Mouse (Mus musculus) kidney, embryonic 16.5 days (tissue): ENCODE measurements around the gene Neo1. TPM values are rescaled to one million over a fixed set of nuclear protein-coding genes. Genes with fewer than 3 reads are reported as not detected.

Source experiments
- ATAC-seq: fragments of 200-750 bp; cut with Nextera tagmentation; 2 replicates; pipeline ENCODE4 v1.8.0; 2017; ENCODE audit warnings: moderate TSS enrichment; ENCODE audit not compliant: low FRiP score, low TSS enrichment
- H3K27ac ChIP-seq: fragments of 300-500 bp; sonication (generic); 2 replicates; pipeline ENCODE4 v1.5.1; 2014; ENCODE audit warnings: low read length
- H3K27me3 ChIP-seq: fragments of 300-500 bp; sonication (generic); 2 replicates; pipeline ENCODE4 v1.6.1; 2014; ENCODE audit warnings: low read length, control low read depth, mixed read lengths; ENCODE audit not compliant: insufficient read depth
- H3K36me3 ChIP-seq: fragments of 300-500 bp; sonication (generic); 2 replicates; pipeline ENCODE4 v1.6.1; 2014; ENCODE audit warnings: low read length, control low read depth, mixed read lengths; ENCODE audit not compliant: insufficient read depth
- H3K4me1 ChIP-seq: fragments of 300-500 bp; sonication (generic); 2 replicates; pipeline ENCODE4 v1.6.1; 2014; ENCODE audit warnings: low read length, control low read depth, mixed read lengths; ENCODE audit not compliant: insufficient read depth
- H3K4me2 ChIP-seq: fragments of 300-500 bp; sonication (generic); replicated peaks from 2 replicates; pipeline ENCODE4 v1.6.1; 2014; ENCODE audit warnings: low read depth, low read length
- H3K4me3 ChIP-seq: fragments of 300-500 bp; sonication (generic); 2 replicates; pipeline ENCODE4 v1.5.1; 2014; ENCODE audit warnings: mild to moderate bottlenecking, low read length
- H3K9ac ChIP-seq: fragments of 300-500 bp; sonication (generic); replicated peaks from 2 replicates; pipeline ENCODE4 v1.6.1; 2014; ENCODE audit warnings: low read length
- H3K9me3 ChIP-seq: fragments of 300-500 bp; sonication (generic); 2 replicates; pipeline ENCODE4 v1.6.1; 2016; ENCODE audit warnings: low read length, control low read depth
- WGBS: fragments of 180-500 bp; shearing (Covaris S2); extraction: QIAGEN DNeasy Blood & Tissue Kit; methylation state at CpG from one replicate; pipeline ENCODE4 v1.1.7; 2014; 5-methylcytosine and 5-hydroxymethylcytosine counted together
- polyA plus RNA-seq: library from polyadenylated mRNA; unstranded; fragments of >200 nt; fragmentation: Nextera tagmentation; extraction: Ambion mirVana; gene quantifications from 2 replicates; pipeline ENCODE4 v1.2.1, GENCODE M21; 2015

The Neo1 gene
- polyA plus RNA-seq, 1 experiment from 2014 or later, result 33.2 TPM

DNA sequence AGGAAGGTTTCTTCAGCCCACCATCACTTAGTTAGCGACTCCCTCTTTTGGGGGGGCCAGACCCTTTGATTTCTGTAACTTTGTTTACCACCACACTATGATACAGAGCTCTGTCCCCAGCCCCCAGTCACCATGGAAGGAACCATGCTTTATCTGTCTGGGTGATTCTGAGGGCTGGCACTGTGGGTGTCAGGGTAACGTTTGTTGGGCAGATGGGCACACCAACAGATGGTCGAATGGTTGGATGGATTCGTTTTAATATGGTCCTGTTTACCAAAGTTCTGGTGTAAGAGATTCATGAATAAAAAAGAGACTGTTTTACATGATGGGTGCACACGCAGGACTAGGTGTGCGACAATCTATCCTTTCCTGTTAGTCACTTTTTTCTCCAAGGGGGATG is 22.9 kb upstream of the Neo1 start:
- H3K4me1 ChIP-seq, result peaks cover 4% of the 10 kb centered on the region; the same call in 1 of the 2 replicates
- H3K9me3 ChIP-seq, result no peaks in the 10 kb centered on the region
- H3K27me3 ChIP-seq, result no peaks in the 10 kb centered on the region
- no peak overlapping the region for H3K4me3 ChIP-seq
- no peak for ATAC-seq
- 86% methylated on average over 6 of the region's 6 CpGs for WGBS
- H3K9ac ChIP-seq, result no peak overlapping the region
- no peak overlapping the region for H3K4me2 ChIP-seq
- no peaks in the 10 kb centered on the region for H3K36me3 ChIP-seq
- no peak overlapping the region for H3K27ac ChIP-seq

DNA sequence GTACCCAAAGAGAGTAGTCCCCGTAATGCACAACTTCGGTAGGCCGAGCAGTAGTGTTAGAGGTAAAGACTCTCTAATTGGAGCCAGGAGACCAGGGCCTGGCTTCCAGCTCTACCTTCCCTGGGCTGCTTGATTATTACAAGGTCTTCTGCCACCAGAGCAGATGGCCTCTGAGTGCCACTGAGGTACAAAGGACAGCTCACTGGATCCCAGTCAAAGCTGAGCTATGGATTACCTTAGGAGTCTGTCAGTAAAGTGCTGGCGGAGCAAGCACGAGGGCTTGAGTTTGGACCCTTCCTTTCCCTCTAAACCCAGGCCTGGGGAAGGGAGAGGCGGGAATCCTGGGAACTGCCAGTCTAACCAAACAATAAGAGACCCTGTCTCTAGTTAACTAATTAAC is 21.8 kb upstream of the Neo1 start:
- no peaks in the 10 kb centered on the region for H3K27me3 ChIP-seq
- H3K4me2 ChIP-seq, result no peak overlapping the region
- peaks cover 4% of the 10 kb centered on the region; the same call in 1 of the 2 replicates for H3K4me1 ChIP-seq
- no peaks in the 10 kb centered on the region for H3K9me3 ChIP-seq
- H3K4me3 ChIP-seq, result no peak overlapping the region
- H3K27ac ChIP-seq, result no peak overlapping the region
- WGBS, result 86% methylated on average over 6 of the region's 6 CpGs
- no peaks in the 10 kb centered on the region for H3K36me3 ChIP-seq
- no peak overlapping the region for H3K9ac ChIP-seq
- no peak for ATAC-seq

DNA sequence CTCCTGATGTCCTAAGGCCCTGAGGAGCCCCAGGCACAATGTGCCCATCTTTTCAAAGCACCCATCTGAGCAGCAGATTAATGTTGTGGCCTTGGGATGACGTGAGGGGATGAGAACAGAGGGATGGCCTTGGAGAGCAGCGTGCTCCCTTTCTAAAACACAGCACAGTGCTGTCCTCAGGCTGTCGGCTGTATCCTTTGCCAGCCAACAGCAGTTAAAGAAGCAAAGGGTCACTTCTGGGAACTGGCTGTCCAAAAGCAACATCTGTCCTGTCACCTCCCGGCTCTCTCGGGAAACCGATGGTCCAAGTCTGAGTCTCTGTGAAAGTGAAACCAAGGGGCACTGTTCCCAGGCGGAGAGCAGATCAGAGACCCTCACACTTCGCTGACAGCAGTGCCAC is 20.0 kb upstream of the Neo1 start:
- no peak for ATAC-seq
- peak overlapping the region; percentile 32; the same call in 1 of the 2 replicates for H3K9ac ChIP-seq
- peaks cover 4% of the 10 kb centered on the region; the same call in 1 of the 2 replicates for H3K4me1 ChIP-seq
- H3K4me3 ChIP-seq, result peak overlapping the region; percentile 7
- no peaks in the 10 kb centered on the region for H3K27me3 ChIP-seq
- 27% methylated on average over 8 of the region's 8 CpGs for WGBS
- H3K27ac ChIP-seq, result no peak overlapping the region
- no peaks in the 10 kb centered on the region for H3K9me3 ChIP-seq
- H3K36me3 ChIP-seq, result no peaks in the 10 kb centered on the region
- peak overlapping the region; percentile 22 for H3K4me2 ChIP-seq

DNA sequence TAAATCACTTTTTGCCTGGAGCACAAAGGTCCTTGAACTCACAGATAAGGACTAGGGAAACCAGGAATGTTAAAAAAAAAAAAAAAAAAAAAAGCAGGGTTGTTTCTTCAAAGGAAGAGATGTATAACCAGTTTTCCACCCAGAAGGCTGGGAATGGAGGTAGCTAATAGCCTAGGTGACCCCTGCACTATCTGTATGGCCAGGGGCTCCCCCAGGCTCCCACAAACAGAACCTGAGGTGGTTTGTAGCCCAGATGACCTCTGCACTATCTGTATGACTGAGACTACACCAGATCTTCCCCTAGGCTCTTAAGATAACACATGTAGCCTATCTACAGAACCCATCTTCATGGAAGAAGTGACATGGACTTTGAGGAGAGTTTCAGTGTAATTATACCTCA is 5.6 kb upstream of the Neo1 start:
- H3K27me3 ChIP-seq, result no peaks in the 10 kb centered on the region
- no peak overlapping the region for H3K9ac ChIP-seq
- H3K36me3 ChIP-seq, result no peaks in the 10 kb centered on the region
- no peaks in the 10 kb centered on the region for H3K9me3 ChIP-seq
- H3K27ac ChIP-seq, result no peak overlapping the region
- H3K4me1 ChIP-seq, result peaks cover 3% of the 10 kb centered on the region
- no peak overlapping the region for H3K4me3 ChIP-seq
- no peak overlapping the region for H3K4me2 ChIP-seq
- ATAC-seq, result no peak

DNA sequence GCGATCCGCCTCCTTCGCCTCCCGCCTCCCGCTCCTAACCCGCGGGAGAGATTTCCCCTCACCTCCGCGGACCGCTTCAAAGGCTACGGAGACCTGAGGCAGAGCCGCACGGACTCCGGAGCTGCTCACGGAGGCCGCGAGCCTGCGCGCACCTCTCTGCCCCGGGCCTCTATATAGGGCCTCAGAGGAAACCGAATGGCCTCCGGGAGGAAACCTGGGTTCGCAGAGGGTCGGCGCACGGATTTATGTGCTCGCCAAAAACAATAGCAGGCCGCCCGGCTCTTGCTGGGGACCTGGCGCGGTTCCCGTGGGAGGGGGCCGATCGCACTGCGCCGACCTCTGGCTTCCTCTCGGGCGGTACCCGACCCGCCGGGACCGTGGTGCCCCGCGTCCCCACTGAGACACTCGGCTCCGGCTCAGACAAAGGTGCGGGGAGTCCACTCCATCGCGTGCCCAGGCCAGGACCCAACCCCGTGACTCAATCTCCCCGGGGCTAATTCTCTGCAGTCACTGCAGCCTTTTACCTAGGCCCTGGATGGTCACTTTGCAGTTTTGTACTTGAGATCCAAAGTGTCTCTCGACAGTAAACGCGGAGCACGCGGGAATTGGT is 596 bp upstream of the Neo1 start:
- H3K27me3 ChIP-seq, result no peaks in the 10 kb centered on the region
- peak overlapping the region; percentile 96 for H3K4me3 ChIP-seq
- ATAC-seq, result peak; percentile 81
- peak overlapping the region; percentile 72 for H3K4me2 ChIP-seq
- H3K9ac ChIP-seq, result peak overlapping the region; percentile 97
- WGBS, result under 1% methylated on average over 56 of the region's 56 CpGs
- peaks cover 17% of the 10 kb centered on the region for H3K4me1 ChIP-seq
- H3K36me3 ChIP-seq, result no peaks in the 10 kb centered on the region; the same call in 1 of the 2 replicates
- H3K9me3 ChIP-seq, result peaks cover 1% of the 10 kb centered on the region; the same call in 1 of the 2 replicates
- peak overlapping the region; percentile 100 for H3K27ac ChIP-seq

DNA sequence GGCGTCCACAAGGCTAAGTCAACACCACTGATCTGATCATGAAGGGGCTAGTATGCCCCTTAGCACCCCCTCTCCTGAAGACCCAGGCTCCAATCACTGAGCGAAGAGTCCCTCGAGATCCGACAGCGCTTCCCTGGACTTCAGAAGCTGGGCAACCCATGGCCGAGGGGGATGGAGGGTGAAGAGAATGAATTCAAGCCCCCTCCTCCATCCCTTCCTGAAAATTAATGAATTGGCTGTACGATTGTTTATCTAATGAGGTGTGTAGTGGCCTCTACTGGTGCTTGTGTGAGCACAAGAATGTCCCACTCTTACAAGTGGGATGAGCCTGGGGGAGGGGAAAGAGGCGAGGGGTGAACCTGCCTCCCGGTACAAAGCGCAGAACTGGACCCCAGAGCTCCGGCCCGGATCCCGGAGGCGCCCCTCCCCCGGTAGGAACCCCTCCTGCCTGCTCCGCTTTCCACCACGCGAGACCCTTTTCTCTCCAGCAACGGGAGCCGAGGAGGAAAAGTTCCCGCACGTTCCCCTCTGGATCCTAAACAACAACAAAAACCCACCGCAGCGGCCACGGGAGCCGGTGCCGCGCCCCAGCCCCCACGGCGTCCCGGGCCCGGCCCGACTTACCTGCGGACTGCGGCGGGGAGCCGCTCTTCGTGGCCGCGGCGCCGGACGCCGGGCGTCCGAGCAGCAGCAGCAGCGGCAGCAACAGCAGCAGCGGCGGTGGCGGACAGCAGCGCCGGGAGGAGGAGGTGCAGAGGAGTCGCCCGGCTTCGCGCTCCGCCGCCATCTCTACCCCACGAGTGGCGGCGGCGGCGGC is 691 bp downstream of the Neo1 start:
- H3K4me2 ChIP-seq, result peak overlapping the region; percentile 72
- H3K9me3 ChIP-seq, result peaks cover 4% of the 10 kb centered on the region; the same call in 1 of the 2 replicates
- peak overlapping the region; percentile 96 for H3K4me3 ChIP-seq
- peak overlapping the region; percentile 100 for H3K27ac ChIP-seq
- peaks cover 17% of the 10 kb centered on the region for H3K4me1 ChIP-seq
- no peaks in the 10 kb centered on the region for H3K27me3 ChIP-seq
- WGBS, result under 1% methylated on average over 62 of the region's 63 CpGs
- no peaks in the 10 kb centered on the region; the same call in 1 of the 2 replicates for H3K36me3 ChIP-seq
- H3K9ac ChIP-seq, result peak overlapping the region; percentile 97
- ATAC-seq, result peak; percentile 58; the same call in 1 of the 2 replicates

DNA sequence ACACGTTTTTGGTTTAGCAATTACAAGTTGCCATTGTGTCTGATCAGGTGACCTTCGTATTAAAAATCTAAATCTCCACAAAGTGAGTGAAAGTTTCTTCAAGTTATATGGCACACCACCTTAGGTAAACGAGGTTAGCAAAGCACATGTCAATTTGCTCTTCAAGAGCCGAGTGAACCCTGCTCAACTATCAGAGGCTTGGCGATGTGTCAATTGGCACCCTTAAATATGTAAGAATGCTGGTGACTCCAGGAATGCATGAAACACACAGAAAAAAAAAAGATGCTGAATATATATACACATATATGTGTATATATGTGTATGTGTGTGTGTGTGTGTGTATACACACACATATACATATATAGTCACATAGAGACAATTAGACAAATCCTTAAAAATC is 1.4 kb downstream of the Neo1 start:
- no peak for ATAC-seq
- no peaks in the 10 kb centered on the region; the same call in 1 of the 2 replicates for H3K36me3 ChIP-seq
- WGBS, result 35% methylated on average over 5 of the region's 5 CpGs
- no peaks in the 10 kb centered on the region for H3K27me3 ChIP-seq
- H3K27ac ChIP-seq, result no peak overlapping the region
- H3K4me2 ChIP-seq, result peak overlapping the region; percentile 72
- H3K9me3 ChIP-seq, result peaks cover 4% of the 10 kb centered on the region; the same call in 1 of the 2 replicates
- H3K9ac ChIP-seq, result peak overlapping the region; percentile 97; the same call in 1 of the 2 replicates
- peaks cover 17% of the 10 kb centered on the region for H3K4me1 ChIP-seq
- H3K4me3 ChIP-seq, result peak overlapping the region; percentile 96

DNA sequence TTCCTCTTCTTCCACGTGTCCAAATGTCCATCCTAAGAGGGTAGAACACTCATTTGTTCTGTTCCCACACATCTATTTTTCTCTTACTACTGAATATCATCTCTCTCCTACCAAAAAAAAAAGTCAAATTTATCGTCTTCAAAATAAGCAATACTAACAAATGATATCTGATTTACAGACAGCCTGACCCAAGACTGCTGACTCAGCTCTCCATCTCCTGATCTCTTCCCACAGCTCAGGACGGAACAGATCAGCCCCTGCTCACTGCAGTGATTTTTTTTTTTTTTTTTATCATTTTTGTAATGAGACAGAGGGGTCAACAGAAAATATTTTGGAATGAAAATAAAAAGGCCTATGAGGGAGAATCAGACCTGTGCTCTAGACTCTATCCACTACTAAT is 2.7 kb downstream of the Neo1 start:
- Histone ChIP-seq H3K4me3 (no peak overlapping the region), H3K4me1 (peaks cover 17% of the 10 kb centered on the region), H3K4me2 (no peak overlapping the region), H3K9me3 (peaks cover 6% of the 10 kb centered on the region; the same call in 1 of the 2 replicates), H3K27me3 (no peaks in the 10 kb centered on the region), H3K36me3 (no peaks in the 10 kb centered on the region; the same call in 1 of the 2 replicates), H3K27ac (no peak overlapping the region), H3K9ac (no peak overlapping the region)
- no peak for ATAC-seq
- WGBS, result 58% methylated on average over 3 of the region's 3 CpGs

DNA sequence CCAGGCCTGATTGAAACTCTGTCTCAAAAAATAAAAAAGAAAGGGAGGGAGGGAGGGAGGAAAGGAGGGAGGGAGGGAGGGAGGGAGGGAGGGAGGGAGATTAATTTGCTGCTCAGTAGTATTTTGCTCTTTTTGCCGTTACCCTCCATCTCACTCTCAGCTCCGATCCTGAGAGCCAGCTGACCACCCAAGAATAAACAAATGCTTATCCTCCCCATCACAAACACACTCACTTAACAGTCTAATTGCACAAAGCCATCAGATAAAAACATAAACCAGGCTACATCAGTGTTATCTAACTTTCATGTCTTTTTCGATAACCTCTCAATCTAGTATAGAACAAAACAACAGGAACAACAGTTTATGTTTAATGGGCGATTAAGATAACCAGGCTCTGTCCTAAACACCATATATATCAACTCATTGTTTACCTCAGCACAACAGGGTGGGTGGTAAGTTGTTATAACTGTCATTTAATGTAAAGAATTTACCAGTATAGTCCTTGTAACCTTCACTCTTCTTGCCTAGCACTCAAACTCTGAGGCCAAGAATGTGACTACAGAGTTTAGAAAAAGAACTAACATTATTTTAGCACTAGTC is 11.9 kb downstream of the Neo1 start:
- H3K4me1 ChIP-seq, result no peaks in the 10 kb centered on the region
- no peak overlapping the region for H3K9ac ChIP-seq
- WGBS, result 55% methylated on average over 4 of the region's 4 CpGs
- no peak overlapping the region for H3K4me2 ChIP-seq
- ATAC-seq, result no peak
- no peaks in the 10 kb centered on the region for H3K9me3 ChIP-seq
- no peak overlapping the region for H3K27ac ChIP-seq
- H3K4me3 ChIP-seq, result no peak overlapping the region
- H3K27me3 ChIP-seq, result no peaks in the 10 kb centered on the region
- no peaks in the 10 kb centered on the region for H3K36me3 ChIP-seq
